Mouse (Mus musculus): Measurements from ENCODE around the gene Myo9a. TPM values are rescaled to one million over a fixed set of nuclear protein-coding genes. Genes with fewer than 3 reads are reported as not detected.

The Myo9a gene
- polyA plus RNA-seq (2014; fragmentation: Illumina TruSeq; extraction: RNeasy Lipid Tissue Mini Kit (QIAGEN cat#74804); ENCODE audit: low replicate concordance): 8.9 TPM

DNA sequence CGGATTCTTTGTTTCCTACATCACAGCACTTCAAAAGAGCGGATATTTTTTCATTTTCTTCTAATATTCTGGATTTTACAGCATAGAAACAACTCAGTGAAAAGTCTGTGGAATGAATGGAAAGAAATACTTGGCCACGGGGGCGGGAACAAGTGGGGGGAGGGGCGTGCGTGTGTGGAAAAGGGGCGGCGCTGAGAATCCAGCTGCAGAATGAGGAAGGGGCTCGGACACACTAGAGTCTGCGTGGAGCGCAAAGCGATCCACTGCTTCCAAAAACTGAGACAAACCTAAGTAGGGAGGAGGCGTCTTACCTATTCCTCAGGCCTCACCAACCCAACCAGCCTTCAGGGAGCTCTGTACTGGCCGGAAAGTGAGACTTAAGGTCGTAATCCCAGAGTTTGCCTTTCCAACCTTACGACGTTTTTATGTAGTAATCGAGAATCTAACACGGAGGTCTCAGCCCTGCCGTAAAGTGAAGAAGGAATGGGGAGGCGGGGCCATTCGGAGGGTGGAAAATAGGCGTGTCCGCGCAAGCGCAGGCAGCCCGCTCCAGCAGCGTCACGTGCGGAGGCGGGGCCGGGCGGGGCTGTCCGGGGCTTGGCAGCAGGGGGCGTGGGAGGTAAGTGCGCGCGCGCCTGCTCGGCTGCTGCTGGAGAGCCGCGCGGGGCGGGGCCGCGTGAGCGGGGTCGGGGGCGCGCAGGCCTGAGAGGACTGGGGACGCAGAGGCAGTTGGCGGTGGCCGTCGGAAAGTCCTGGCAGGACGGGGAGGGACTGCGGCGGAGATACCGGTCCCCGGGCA is at the start of gene Myo9a, which contains the start of gene Senp8:
TSS of gene Myo9a (plus strand) at position 630 of the 799 bp plus-strand sequence.
TSS of gene Senp8 (minus strand) at position 444 of the 799 bp plus-strand sequence.

GRCm38 (mm10) chr9:59960559-59960958 is 209.9 kb downstream of the Myo9a start, which contains the start of gene Nr2e3:
Gene Nr2e3 (minus strand): TSS chr9:59960659.

Other genes starting within 250 kb of the Myo9a start
- gene Hexa, start 211.4 kb upstream of the Myo9a start, polyA plus RNA-seq (2014; fragmentation: Illumina TruSeq; extraction: RNeasy Lipid Tissue Mini Kit (QIAGEN cat#74804); ENCODE audit: low replicate concordance): 13.8 TPM
- 0.78 TPM for gene Tmem202, start 211.0 kb upstream of the Myo9a start, polyA plus RNA-seq (2014; fragmentation: Illumina TruSeq; extraction: RNeasy Lipid Tissue Mini Kit (QIAGEN cat#74804); ENCODE audit: low replicate concordance)
- 0.41 TPM for gene Celf6, start 173.0 kb upstream of the Myo9a start, polyA plus RNA-seq (2014; fragmentation: Illumina TruSeq; extraction: RNeasy Lipid Tissue Mini Kit (QIAGEN cat#74804); ENCODE audit: low replicate concordance)
- gene Parp6, start 133.6 kb upstream of the Myo9a start, polyA plus RNA-seq (2014; fragmentation: Illumina TruSeq; extraction: RNeasy Lipid Tissue Mini Kit (QIAGEN cat#74804); ENCODE audit: low replicate concordance): 27.3 TPM
- gene Pkm, start 94.5 kb upstream of the Myo9a start, polyA plus RNA-seq (2014; fragmentation: Illumina TruSeq; extraction: RNeasy Lipid Tissue Mini Kit (QIAGEN cat#74804); ENCODE audit: low replicate concordance): 27.5 TPM
- gene Gramd2, start 70.8 kb upstream of the Myo9a start, polyA plus RNA-seq (2014; fragmentation: Illumina TruSeq; extraction: RNeasy Lipid Tissue Mini Kit (QIAGEN cat#74804); ENCODE audit: low replicate concordance): 2.5 TPM
- 15.3 TPM for gene Senp8, start 186 bp upstream of the Myo9a start, polyA plus RNA-seq (2014; fragmentation: Illumina TruSeq; extraction: RNeasy Lipid Tissue Mini Kit (QIAGEN cat#74804); ENCODE audit: low replicate concordance)
- gene Nr2e3, start 209.8 kb downstream of the Myo9a start, polyA plus RNA-seq (2014; fragmentation: Illumina TruSeq; extraction: RNeasy Lipid Tissue Mini Kit (QIAGEN cat#74804); ENCODE audit: low replicate concordance): 4.0 TPM